Mouse (Mus musculus): ENCODE measurements at regions not wholly inside any gene's neighbourhood (a gene's known extent, or its start where the extent isn't known, plus 50 kb on each side); places are given as distances from the start of the nearest gene placed in this dataset.

DNA sequence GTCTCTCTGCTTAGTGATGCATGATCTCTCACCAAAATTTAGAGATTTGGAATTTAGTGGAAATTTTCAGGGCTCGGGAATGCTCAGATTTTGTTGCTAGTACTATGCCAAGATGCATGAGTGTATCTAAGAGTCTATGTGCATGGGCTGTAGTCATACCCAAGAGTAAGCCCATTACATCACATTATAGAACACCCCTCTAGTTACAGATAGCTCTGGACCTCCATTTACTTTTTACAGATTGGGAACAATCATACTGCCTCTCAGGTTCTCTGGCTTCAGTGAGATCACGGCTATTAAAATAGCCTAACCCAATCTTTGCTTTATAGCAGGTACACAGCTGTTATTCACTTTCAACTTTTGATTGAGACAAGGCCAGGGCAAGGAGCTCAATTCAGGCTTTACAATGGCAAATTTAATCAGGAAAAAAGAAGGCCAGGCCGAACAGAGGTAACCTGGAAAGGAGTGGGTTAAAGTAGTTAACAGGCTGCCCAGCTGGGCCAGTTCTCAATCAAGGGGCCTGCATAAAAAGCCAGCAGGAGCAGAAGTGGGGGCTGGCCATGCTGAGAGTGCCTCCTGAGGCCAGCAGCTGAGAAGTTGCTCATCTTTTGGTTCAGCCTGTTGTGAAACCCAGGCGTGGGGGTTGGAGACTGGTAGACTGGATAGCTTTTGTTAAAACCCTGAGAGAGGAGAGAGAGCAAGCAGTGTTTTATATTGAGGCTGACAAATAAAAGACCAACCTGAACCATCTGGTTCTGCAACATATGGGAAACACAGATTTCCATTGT lies 509.2 kb upstream of the Pou3f2 start:
- no peaks in the 10 kb centered on the region for H3K79me2 ChIP-seq (replicated peaks; ENCODE audit: control insufficient read depth, insufficient read depth, low read length)
- no peaks in the 10 kb centered on the region for H3K27me3 ChIP-seq (ENCODE audit: control insufficient read depth, insufficient read depth, low read length)
- no peaks in the 10 kb centered on the region for H3K4me1 ChIP-seq (ENCODE audit: control insufficient read depth, insufficient read depth, low read length)
- intact Hi-C loops (cut with DNase I) = no loop called here
- no peak for TF ChIP-seq EP300 (IDR thresholded peaks at IDR 0.05; ENCODE audit: insufficient read depth, low read depth, low read length)
- no peak for TF ChIP-seq CTCF (IDR thresholded peaks at IDR 0.05)
- TF ChIP-seq POLR2A (IDR thresholded peaks at IDR 0.05; ENCODE audit: insufficient read depth, low read depth, low read length) = no peak
- no peak overlapping the region for H3K9ac ChIP-seq (ENCODE audit: low read depth, low read length)
- H3K4me3 ChIP-seq = no peak overlapping the region
- 55% methylated on average over 4 of the region's 4 CpGs for WGBS
- no peaks in the 10 kb centered on the region for H3K36me3 ChIP-seq (ENCODE audit: control insufficient read depth, insufficient read depth, low read length)
- no peak for DNase-seq
- H3K27ac ChIP-seq = no peak overlapping the region

DNA sequence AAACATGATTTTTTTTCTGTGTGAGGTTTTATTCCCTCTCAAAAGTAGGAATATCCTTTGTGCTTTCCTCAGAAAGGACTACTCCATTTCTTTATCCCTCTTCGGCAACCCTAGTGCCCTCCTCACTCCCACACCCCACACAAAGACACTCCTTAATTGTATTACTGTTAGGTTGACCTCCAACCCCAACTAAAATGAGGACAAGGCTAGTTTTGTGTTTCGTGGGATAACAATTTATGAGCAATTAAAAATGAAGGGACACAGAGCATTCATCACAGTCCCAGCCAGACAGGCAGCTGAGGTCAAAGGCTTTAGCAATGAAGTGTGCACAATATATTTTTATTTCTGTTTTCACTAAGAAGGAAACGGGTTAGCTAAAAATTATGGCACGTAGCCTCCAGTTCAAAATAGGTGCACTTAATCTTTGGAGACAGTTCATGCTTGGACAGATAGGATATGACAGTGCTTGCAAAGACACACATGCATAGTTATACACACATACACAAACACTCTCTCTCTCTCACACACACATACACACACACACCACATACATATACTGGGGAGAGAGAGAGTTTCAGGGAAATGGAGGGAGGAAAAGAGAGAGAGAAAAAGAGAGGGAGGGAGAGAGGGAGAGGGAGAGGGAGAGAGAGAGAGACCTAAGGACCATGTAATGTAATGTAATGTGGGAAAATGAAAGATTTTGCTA lies 498.8 kb upstream of the Pou3f2 start:
- Histone ChIP-seq H3K79me2 (replicated peaks; ENCODE audit: control insufficient read depth, insufficient read depth, low read length) (no peaks in the 10 kb centered on the region), H3K36me3 (ENCODE audit: control insufficient read depth, insufficient read depth, low read length) (no peaks in the 10 kb centered on the region), H3K27me3 (ENCODE audit: control insufficient read depth, insufficient read depth, low read length) (no peaks in the 10 kb centered on the region), H3K4me3 (no peak overlapping the region), H3K27ac (no peak overlapping the region), H3K4me1 (ENCODE audit: control insufficient read depth, insufficient read depth, low read length) (no peaks in the 10 kb centered on the region), H3K9ac (ENCODE audit: low read depth, low read length) (no peak overlapping the region)
- 59% methylated on average over 4 of the region's 4 CpGs for WGBS
- intact Hi-C loops (cut with DNase I) = no loop called here
- no peak for DNase-seq
- no peak for TF ChIP-seq POLR2A (IDR thresholded peaks at IDR 0.05; ENCODE audit: insufficient read depth, low read depth, low read length)
- no peak for TF ChIP-seq CTCF (IDR thresholded peaks at IDR 0.05)
- no peak for TF ChIP-seq EP300 (IDR thresholded peaks at IDR 0.05; ENCODE audit: insufficient read depth, low read depth, low read length)

DNA sequence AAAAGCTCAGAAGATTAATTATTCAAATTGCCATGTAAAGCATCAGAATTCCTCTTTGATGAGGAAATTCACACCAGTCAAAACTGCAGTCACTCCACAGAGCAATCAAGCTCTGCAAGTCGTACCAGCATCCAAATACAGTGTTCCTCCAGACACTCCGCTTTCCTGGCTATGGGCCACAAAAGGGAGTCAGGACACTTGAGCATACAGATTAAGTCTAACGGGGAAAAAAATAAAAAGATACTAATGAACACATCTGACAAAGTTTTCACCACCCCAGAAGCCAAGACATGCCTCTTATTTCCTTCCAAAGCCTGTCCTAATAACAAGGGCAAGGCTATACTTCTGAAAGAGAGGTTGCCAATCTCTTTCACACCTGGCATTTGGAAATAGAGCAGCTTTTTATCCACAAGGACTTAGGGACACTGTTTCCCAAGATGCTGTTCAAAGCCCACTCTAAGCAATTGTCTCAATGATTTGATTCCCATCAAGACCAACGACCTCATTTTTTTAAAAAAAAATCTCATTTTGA lies 485.5 kb upstream of the Pou3f2 start:
- WGBS = 36% methylated on average over 4 of the region's 4 CpGs
- TF ChIP-seq EP300 (IDR thresholded peaks at IDR 0.05; ENCODE audit: insufficient read depth, low read depth, low read length) (no peak), POLR2A (IDR thresholded peaks at IDR 0.05; ENCODE audit: insufficient read depth, low read depth, low read length) (no peak), CTCF (IDR thresholded peaks at IDR 0.05) (no peak)
- no peak for DNase-seq
- Histone ChIP-seq H3K36me3 (ENCODE audit: control insufficient read depth, insufficient read depth, low read length) (no peaks in the 10 kb centered on the region), H3K79me2 (replicated peaks; ENCODE audit: control insufficient read depth, insufficient read depth, low read length) (no peaks in the 10 kb centered on the region), H3K27ac (no peak overlapping the region), H3K4me1 (ENCODE audit: control insufficient read depth, insufficient read depth, low read length) (no peaks in the 10 kb centered on the region), H3K27me3 (ENCODE audit: control insufficient read depth, insufficient read depth, low read length) (no peaks in the 10 kb centered on the region), H3K4me3 (no peak overlapping the region), H3K9ac (ENCODE audit: low read depth, low read length) (no peak overlapping the region)
- intact Hi-C loops (cut with DNase I) = no loop called here

DNA sequence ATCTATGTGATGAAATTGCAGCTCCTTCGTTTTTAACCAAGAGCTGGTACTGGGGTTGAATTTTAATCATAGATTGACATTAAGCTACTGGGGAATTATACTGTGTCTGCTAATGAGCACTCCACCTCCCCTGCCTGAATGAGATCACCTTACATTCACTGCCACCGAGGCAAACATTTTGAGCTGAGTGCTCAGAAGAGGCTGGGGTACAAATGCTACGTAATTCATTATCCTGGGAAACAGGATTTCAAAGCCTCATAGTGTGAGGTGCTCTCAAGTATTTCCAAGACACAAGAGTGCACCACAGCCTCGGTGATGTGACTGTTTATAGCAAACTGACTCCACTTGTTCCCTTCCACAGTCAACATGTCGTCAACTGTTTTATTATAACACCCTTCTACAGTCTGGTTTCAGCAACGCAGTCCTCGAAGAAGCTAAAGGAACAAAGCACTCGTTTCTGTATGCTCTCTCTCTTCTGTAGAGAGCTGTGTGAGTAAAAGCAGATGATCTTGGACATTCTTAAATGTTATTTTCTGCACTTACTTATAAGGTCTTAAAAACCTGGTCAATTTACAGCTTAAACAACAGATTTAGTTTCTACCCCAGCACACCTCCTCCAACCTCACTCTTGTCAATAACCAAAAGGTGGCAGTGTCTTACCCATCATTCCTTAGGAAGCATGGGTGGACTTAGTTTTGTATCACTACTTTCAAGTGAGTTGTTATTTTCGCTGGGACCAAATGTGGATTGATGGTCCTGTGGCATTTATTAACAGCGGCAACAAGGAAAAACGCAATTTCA lies 484.8 kb upstream of the Pou3f2 start:
- H3K79me2 ChIP-seq (replicated peaks; ENCODE audit: control insufficient read depth, insufficient read depth, low read length) = no peaks in the 10 kb centered on the region
- no peaks in the 10 kb centered on the region for H3K27me3 ChIP-seq (ENCODE audit: control insufficient read depth, insufficient read depth, low read length)
- H3K27ac ChIP-seq = no peak overlapping the region
- intact Hi-C loops (cut with DNase I) = no loop called here
- no peak overlapping the region for H3K9ac ChIP-seq (ENCODE audit: low read depth, low read length)
- H3K4me1 ChIP-seq (ENCODE audit: control insufficient read depth, insufficient read depth, low read length) = no peaks in the 10 kb centered on the region
- WGBS = 57% methylated on average over 11 of the region's 11 CpGs
- TF ChIP-seq POLR2A (IDR thresholded peaks at IDR 0.05; ENCODE audit: insufficient read depth, low read depth, low read length) = no peak
- TF ChIP-seq CTCF (IDR thresholded peaks at IDR 0.05) = peak; percentile 29; the same call in 1 of the 2 replicates
- DNase-seq = no peak
- H3K36me3 ChIP-seq (ENCODE audit: control insufficient read depth, insufficient read depth, low read length) = no peaks in the 10 kb centered on the region
- no peak overlapping the region for H3K4me3 ChIP-seq

DNA sequence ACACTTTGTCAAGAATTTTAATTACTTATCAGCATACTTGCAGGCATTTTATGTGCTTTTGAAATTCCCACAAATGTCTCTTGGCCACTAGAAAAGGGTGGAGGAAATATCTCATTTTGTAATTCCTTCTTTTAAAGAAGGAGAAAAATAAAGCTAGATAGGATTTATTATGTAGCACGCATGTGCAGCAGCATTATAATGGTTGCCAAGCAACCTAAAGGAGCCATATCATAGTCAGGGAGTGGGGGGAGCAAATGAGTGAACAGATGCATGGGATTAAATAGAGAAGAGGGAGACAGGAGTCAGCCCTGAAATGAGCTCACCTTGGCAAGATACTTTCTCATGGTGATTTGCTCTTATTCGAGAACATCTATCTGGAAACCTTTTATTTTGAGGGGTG lies 483.0 kb upstream of the Pou3f2 start:
- no peak for DNase-seq
- intact Hi-C loops (cut with DNase I) = no loop called here
- Histone ChIP-seq H3K9ac (ENCODE audit: low read depth, low read length) (no peak overlapping the region), H3K27ac (no peak overlapping the region), H3K79me2 (replicated peaks; ENCODE audit: control insufficient read depth, insufficient read depth, low read length) (no peaks in the 10 kb centered on the region), H3K36me3 (ENCODE audit: control insufficient read depth, insufficient read depth, low read length) (no peaks in the 10 kb centered on the region), H3K27me3 (ENCODE audit: control insufficient read depth, insufficient read depth, low read length) (no peaks in the 10 kb centered on the region), H3K4me1 (ENCODE audit: control insufficient read depth, insufficient read depth, low read length) (no peaks in the 10 kb centered on the region), H3K4me3 (no peak overlapping the region)
- WGBS = 59% methylated on average over 2 of the region's 2 CpGs
- no peak for TF ChIP-seq POLR2A (IDR thresholded peaks at IDR 0.05; ENCODE audit: insufficient read depth, low read depth, low read length)
- no peak for TF ChIP-seq CTCF (IDR thresholded peaks at IDR 0.05)
- no peak for TF ChIP-seq EP300 (IDR thresholded peaks at IDR 0.05; ENCODE audit: insufficient read depth, low read depth, low read length)
